Mouse (Mus musculus) heart, adult 8-10 months (tissue): ENCODE results near the gene Fcho2. TPM values are rescaled to one million over a fixed set of nuclear protein-coding genes. Genes with fewer than 3 reads are reported as not detected.
"Not testable (repeated sequence)": the region's sequence is repeated elsewhere in the genome, so short reads cannot be mapped to it uniquely, and the experiment has no call there.

Source experiments
- DNase-seq: peaks from one replicate; pipeline ENCODE4 v3.0.0; 2022; ENCODE audit warnings: low spot score
- total RNA-seq, 4 experiments: library from RNA; stranded (reverse); gene quantifications; 2 replicates each; pipeline ENCODE4 v1.2.4; 2022

Gene Fcho2
- total RNA-seq = 10 to 100 TPM; 28.4 to 41.0 (median 36.0) TPM

GRCm38 (mm10) chr13:98815147-98815785 is at the start of gene Fcho2:
Gene Fcho2 (minus strand): TSS chr13:98815449.
- DNase-seq = peak; percentile 98

DNA sequence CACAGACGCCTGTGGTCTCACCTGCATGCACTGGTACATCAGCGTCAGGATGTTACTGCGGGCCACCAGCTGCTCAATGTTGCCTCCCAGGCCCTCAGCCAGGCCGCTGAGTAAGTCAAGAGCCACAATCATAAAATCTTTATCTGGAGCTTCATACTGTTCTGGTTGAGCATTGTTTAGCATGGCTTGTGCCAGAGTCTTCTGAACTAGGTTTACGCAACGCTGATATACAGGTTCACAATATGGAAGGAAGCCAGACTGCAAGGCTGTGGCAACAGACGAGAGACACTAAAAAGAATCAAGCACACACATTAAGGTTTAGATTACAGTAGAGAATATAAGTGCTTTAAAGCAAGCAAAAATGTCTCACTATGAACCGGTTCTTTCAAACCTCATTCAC is 40.0 kb upstream of the Fcho2 start:
- DNase-seq = no peak

DNA sequence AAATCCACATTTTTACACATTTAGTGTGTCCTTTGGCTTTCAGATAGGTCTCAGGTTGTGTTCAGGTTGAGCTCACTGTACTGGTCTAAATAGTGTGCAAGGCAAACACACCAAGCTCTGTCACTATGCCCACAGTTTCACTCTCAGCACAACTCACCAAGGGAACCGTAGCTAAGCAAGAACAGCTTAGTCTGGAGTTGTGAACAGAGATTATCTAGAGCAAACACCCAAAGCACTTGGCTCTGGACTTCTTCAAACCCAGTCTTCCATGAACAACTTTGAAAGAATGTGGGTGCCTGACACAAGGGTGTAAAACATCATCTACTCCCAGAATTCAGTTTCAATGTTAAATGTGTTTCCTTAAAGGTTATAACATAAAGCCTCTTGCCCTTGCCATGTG is 30.5 kb upstream of the Fcho2 start:
- no peak for DNase-seq

DNA sequence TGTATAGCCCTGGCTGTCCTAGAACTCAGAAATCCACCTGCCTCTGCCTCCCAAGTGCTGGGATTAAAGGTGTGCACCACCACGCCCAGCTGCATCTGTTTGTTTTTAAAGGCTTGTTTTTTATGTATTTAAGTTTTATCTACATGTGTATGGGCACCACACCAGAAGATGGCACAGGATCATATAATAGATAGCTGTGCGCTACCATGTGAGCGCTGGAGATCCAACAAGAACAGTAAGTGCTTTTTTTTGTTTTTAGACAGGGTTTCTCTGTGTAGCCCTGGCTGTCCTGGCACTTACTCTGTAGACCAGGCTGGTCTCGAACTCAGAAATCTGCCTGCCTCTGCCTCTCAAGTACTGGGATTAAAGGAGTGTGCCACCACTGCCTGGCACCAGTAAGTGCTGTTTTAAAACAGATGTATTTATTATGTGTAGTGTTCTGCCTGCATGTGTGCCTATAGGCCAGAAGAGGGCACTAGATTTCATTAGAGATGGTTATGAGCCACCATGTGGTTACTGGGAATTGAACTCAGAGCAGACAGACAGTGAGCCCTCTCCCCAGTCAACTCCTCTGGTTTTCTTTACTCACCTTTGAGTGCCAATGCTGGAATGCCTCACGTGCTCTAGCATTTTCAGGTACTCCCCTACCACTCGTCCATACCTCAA is 21.3 kb upstream of the Fcho2 start:
- no peak for DNase-seq

DNA sequence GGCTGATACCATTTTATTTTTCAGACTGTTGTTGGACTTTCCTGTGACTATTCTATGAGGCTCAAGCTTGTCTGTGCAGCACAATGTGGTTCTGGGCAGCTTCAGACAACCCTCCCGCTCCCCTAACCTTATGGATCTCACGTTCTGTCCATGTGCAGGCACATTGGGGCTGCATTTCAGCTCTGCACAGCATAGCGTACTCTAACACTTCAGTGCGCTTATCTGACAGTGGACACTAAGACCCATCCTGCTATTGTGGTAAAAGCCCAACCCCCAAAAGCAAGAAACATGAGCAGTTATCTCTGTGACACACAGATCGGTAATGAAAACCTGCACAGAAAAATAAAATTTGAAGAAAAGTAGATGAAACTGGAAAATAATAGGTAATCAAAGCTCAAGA is 20.5 kb upstream of the Fcho2 start:
- no peak for DNase-seq

DNA sequence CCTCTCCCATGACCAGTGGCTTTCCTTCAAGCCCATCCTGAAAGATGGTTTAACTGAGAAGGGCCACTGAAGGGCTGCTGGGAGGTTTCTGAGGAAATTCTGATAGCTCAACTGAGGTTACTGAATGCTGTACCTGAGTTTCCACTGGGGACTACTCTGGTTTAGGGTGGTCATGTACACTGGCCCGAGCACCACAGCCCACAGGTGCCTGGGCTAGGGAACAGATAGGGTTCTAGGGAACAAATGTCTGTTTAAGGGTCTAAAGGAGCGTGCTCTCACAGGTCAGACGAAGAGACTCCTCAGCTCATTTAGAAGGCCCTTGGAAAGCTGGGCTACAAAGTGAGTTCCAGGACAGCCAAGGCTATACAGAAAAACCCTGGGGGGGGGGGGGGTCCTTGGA is 19.5 kb upstream of the Fcho2 start:
- no peak for DNase-seq

GRCm38 (mm10) chr13:98834199-98834598 is 18.9 kb upstream of the Fcho2 start:
- no peak for DNase-seq

- no peak for DNase-seq
Measured at GRCm38 (mm10) chr13:98832451-98833450, 17.5 kb upstream of the Fcho2 start.

GRCm38 (mm10) chr13:98829026-98829425 is 13.8 kb upstream of the Fcho2 start:
- DNase-seq = not testable (repeated sequence)

DNA sequence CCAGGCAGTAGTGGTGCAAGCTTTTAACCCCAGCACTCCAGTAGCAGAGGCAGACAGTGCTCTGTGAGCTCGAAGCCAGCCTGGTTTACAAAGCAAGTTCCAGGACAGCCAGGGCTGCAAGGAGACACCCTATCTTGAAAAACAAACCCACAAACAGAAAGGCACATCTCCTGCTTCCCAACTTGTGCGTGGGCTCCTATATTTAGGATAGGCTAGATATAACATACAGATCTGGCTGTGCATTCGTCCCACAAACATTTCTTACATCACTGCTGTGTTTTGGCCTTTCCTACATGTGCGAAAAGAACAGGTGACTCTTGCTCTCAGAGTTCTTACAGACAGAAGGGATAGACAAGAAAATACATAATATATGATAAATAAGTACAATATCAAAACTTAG is 10.3 kb upstream of the Fcho2 start:
- no peak for DNase-seq

DNA sequence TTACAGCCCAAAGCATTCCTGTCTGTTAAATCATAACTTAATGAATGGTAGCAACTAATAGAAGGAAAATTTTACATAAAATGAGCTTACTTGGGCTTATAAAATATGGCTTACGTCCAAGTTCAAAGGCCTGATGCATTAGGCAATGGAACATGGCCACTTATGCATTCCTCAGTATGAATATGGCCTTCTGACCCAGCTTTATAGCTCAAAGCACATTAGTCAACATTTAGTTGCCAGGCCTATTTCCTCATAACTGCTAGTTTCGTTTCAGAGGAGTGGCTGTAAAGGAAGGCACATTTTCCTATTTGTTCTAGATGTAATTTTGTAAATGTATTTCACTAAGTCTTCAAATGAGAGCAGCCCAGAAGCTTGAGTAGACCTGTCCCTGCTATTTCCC is 3.8 kb upstream of the Fcho2 start:
- DNase-seq = no peak

DNA sequence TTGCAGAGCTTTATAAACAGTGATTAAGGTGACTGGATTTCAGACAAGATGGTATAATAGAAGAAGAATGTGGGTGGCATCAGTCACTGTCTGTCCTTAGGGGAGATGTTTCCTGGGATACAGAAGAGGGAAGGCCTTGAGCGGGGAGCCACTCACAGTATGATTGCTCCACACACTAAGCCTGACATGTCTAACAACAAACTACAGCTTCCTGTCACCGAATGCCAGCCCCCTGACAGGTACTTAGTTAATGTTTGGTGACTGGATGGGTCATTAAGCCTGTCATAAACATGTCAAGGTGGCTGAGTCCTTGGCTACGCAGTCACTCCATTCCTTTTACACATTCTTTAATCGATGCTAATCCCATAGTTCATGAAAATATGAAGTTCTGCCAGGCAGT is 3.0 kb upstream of the Fcho2 start:
- no peak for DNase-seq

DNA sequence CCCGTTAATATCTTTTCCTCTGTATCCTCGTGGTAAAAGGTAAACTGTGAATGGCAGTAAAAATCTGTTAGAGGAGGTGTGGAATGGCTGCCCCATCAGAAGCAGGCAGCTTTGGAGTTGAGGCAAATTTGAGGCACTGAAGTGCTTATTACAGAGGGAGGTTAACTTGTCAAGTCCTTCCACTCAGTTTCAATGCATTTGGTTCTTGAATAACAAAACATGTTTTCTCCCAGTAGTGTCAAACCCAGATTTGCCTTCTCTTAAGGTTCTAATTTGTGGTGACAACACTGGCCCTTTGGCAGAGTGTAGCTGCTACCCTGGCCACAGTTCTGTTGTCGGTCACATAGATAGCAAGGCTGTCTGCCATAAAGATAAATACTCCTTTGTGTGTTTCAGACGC is 2.5 kb upstream of the Fcho2 start:
- no peak for DNase-seq

GRCm38 (mm10) chr13:98816981-98817660 is 1.9 kb upstream of the Fcho2 start:
- DNase-seq = not testable (repeated sequence)

DNA sequence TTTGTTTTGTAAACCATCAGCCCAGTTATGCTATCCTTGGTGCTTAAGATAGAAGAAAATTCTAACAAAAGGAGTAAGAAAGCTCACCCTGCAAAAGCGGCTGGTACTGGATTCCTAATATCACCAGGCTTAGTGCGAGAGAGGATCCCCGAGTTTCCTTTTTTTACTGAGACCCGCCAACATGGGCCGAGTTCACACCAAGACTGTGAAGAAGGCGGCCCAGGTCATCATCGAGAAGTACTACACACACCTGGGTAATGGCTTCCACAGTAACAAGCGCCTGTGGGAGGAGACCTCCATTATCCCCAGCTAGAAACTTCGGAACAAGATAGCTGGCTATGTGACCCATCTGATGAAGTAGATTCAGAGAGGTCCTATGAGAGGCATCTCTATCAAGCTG is 1.3 kb upstream of the Fcho2 start:
- no peak for DNase-seq

GRCm38 (mm10) chr13:98814275-98815040 is 791 bp downstream of the Fcho2 start:
- no peak for DNase-seq

- DNase-seq = no peak
Measured at GRCm38 (mm10) chr13:98813596-98814274, 1.5 kb downstream of the Fcho2 start.

DNA sequence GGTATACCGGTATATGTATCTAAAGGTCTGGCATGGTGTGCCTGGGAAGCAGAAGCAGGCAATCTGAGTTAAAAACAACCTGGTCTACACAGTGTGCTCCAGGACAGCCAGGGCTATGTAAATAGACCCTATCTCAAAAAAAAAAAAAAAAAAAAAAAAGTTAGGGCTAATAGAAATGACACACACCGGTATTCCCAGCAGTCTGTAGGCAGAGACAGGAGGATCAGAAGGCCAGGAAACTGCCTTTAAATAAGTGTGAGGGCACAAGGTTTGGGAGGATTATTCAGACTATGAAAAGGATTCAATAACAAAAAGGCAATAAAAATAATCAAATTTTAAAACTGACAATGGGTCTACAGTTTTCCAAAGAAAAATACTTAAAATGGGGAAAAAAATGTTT is 2.1 kb downstream of the Fcho2 start:
- no peak for DNase-seq

DNA sequence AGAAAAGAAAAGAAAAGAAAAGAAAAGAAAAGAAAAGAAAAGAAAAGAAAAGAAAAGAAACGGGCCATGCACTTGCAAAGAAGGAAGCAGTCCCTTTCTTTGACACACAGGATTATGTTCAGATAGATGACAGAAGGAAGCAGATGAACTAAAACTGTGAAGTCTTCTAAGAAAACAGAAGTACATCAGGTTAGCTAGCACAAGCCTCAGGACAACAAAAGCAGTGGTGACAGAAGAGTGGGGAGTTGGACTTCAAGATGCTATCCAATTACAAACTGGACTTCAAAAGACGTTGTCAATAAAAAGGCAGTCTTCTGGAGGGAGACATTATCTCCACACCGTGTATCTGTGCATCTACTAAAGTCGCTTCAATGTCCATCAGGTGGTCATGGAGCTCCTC is 3.0 kb downstream of the Fcho2 start:
- DNase-seq = no peak

GRCm38 (mm10) chr13:98810143-98810542 is 5.1 kb downstream of the Fcho2 start:
- no peak for DNase-seq
